Mouse (Mus musculus) splenic B cell, adult 2 months (primary cell): ENCODE data around the gene Exo5.

Experiments
- DNase-seq: peaks from one replicate; pipeline ENCODE4 v3.0.0-alpha.2; 2011; ENCODE audit warnings: low read depth, low spot score
- H3K27me3 ChIP-seq: 2 replicates; pipeline ENCODE4 v1.6.1; 2012; ENCODE audit warnings: mild to moderate bottlenecking, low read length, moderate library complexity, mixed read lengths; ENCODE audit not compliant: control insufficient read depth, poor library complexity, insufficient read depth, severe bottlenecking
- H3K36me3 ChIP-seq: 2 replicates; pipeline ENCODE4 v1.6.1; 2012; ENCODE audit warnings: mild to moderate bottlenecking, low read length, moderate library complexity, mixed read lengths; ENCODE audit not compliant: control insufficient read depth, poor library complexity, insufficient read depth, severe bottlenecking

Exo5 gene

DNA sequence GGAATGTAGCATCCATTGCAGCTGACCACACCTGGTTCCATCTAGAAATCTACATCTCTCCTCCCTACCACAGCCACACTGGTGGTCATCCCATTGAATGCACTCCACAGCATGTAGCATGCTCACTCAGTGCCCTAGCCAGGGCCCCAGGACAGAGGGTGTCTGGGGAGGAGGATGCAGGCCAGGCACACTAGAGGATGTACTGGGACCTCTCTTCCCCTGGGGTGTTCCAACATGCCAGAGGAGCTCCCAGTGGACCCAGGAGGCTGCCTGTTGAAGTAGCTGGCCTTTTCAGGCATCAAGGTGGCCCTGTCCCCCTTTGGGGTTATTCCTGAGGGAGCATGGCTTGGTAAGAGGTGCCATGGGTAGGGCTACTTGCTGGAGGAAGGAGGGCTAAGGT, 32.9 kb downstream of the Exo5 start:
- no peak for DNase-seq
- Histone ChIP-seq H3K27me3 (no peaks in the 10 kb centered on the region), H3K36me3 (no peaks in the 10 kb centered on the region)

DNA sequence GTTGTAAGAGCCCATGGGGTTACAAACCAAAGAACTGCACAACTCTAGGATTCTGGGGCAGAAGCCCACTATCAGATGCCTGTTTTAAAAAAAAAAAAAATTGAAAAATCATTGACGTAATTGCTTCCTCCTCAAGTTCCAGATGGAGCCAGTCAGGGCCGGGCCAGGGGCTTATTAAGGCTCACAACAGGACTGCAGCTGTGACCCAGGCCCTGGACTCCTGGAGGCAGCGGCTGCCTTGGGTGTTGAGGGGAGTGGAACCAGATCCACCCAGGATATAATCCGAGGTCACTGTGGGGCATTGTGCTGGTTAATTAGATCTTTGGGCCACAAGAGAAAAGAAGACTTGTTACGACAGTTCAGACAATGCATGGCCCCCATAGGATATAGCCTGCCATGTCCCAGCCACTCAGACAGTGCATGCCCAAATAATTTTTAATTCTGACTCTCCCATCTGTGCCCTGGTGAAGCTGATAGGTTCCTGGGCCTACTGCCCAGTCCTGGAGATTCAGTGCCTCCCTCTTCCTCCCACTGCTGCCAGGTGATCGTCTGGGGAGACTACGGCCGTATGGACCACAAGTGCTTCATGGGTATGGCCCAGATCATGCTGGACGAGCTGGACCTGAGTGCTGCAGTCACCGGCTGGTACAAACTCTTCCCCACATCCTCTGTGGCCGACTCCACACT, 33.9 kb downstream of the Exo5 start:
- no peak for DNase-seq
- H3K27me3 ChIP-seq, result no peaks in the 10 kb centered on the region
- no peaks in the 10 kb centered on the region for H3K36me3 ChIP-seq

GRCm38 (mm10) chr4:120888884-120889283, 35.9 kb downstream of the Exo5 start:
- DNase-seq, result no peak
- Histone ChIP-seq H3K27me3 (no peaks in the 10 kb centered on the region), H3K36me3 (no peaks in the 10 kb centered on the region)

DNA sequence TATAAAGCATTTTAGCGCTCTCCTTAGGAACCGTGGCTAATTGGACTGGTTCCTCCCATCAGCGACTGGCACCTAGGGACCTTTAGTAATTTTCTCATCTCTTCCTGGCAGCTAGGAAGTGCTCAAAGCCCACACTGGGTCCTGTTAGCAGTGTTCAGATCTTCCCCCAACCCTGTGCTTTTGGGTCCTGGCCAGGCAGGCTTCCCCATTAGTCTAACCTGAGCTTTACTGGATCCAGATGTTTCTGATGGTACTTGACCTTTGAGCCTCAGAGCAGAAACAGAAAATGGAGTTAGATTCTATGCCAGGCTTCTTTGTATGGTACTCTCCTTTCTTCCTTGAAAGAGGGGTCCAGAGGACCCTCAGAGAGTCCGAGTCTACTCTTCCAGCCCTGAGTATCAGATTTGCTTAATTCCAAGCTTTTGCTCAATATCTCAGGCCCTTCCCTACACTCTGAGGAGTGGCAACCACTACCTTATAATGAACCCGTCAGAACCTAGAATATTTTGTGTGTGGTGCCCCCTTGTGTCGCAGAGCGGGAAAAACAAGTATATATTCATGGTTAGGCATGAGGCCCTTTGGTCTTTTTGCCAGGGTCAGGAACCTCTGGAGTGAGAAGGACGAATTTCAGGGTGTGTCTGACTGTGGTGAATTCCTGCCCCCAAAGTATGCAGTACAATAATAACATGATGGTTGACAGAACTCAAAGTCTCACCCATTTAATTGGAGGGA, 37.3 kb downstream of the Exo5 start:
- peak; percentile 66 for DNase-seq
- Histone ChIP-seq H3K27me3 (no peaks in the 10 kb centered on the region), H3K36me3 (no peaks in the 10 kb centered on the region)

DNA sequence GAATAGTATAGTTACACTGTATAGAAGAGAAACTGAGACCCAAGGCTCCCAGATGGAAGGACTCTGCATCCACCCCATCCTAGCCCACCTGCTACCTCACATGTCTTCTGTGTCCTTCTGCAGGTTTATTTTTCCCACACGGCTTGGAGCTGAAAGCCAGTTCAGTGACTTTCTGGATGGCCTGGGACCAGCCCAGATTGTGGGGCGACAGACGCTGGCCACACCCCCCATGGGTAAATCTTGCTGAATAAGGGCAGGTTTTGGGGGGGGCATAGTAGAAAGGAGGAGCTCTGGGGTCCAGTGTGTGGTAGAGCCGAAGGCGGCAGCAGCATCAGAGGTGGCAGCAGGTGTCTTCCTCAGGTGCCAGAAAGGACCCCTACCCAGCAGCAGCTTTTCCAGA, 38.0 kb downstream of the Exo5 start:
- no peaks in the 10 kb centered on the region for H3K27me3 ChIP-seq
- H3K36me3 ChIP-seq, result no peaks in the 10 kb centered on the region
- DNase-seq, result no peak

- H3K27me3 ChIP-seq, result no peaks in the 10 kb centered on the region
- DNase-seq, result no peak
Observed at GRCm38 (mm10) chr4:120886131-120886530, 38.7 kb downstream of the Exo5 start.

DNA sequence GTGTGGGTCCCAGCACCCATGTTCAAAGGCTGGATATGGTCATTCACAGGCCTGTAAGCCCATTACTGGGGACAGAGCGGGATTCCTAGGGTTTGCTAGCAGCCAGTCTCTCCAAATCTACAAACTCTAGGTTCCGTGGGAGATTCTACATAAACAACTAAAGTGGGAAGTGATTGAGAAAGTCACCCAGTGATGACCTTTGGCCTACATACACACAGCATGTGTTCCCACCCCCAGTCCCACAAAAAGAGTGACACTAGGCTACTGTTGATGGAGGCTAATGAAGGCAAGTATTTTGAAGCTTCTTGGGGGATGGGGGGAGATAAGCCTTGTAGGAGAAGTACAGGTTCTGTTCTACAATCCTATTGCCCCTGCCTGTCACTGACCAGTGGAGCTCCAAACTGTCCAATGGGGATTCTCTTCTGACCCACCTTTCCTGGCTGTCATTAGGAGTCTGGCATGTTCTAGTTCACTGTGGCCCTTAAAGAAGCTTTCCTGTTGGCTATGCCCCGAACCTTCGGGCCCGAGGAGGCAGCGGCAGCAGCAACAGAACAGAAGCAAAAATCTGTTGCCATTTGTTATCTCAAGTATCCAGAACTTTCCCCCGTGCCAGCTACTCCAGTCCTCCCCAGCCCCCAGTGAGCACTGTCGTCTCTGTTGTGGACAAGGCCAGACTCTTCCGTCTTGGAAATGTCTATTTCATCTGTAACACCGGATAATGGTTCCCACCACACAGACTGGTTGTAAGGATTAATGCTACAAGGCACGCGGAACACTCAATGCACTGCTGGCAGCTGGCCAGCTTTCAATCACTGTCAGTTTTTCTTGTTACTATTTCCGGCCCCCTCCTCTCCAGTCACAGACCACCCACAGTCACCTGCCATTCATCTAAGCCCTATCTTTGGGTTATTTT, 39.4 kb downstream of the Exo5 start:
- Histone ChIP-seq H3K36me3 (no peaks in the 10 kb centered on the region), H3K27me3 (no peaks in the 10 kb centered on the region)
- no peak for DNase-seq

More at GRCm38 (mm10) chr4:120886131-120886530, 38.7 kb downstream of the Exo5 start:
- no peaks in the 10 kb centered on the region for H3K36me3 ChIP-seq

- DNase-seq, result peak; percentile 26
- Histone ChIP-seq H3K36me3 (no peaks in the 10 kb centered on the region), H3K27me3 (no peaks in the 10 kb centered on the region)
Observed at GRCm38 (mm10) chr4:120882002-120882625, 42.7 kb downstream of the Exo5 start.

GRCm38 (mm10) chr4:120880731-120881432, 43.9 kb downstream of the Exo5 start:
- Histone ChIP-seq H3K27me3 (no peaks in the 10 kb centered on the region), H3K36me3 (no peaks in the 10 kb centered on the region)
- no peak for DNase-seq

- Histone ChIP-seq H3K36me3 (no peaks in the 10 kb centered on the region), H3K27me3 (no peaks in the 10 kb centered on the region)
- DNase-seq, result no peak
Observed at GRCm38 (mm10) chr4:120879386-120879785, 45.4 kb downstream of the Exo5 start.

DNA sequence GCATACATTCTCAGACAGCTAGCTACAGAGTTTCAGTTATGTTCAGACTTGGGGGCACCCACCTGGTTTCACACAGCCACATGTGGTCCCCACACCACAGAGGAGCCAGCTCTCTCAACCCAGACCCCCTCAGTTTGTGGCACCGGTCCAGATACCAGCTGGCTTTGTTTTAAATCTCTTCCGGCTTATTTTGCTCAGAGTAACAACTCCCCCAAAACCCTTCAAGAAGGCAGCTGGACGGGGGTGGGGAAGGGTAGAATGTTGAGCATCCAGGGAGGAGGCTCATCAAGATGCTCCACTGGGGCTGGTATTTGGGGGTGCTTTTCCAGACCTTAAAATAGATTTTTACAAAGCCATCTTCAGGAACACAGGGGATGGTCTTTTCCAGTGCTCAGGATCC, 46.1 kb downstream of the Exo5 start:
- no peaks in the 10 kb centered on the region for H3K36me3 ChIP-seq
- no peaks in the 10 kb centered on the region for H3K27me3 ChIP-seq
- no peak for DNase-seq

- no peak for DNase-seq
Observed at GRCm38 (mm10) chr4:120875961-120876360, 48.9 kb downstream of the Exo5 start.

More at GRCm38 (mm10) chr4:120875961-120876360, 48.9 kb downstream of the Exo5 start:
- Histone ChIP-seq H3K36me3 (no peaks in the 10 kb centered on the region), H3K27me3 (no peaks in the 10 kb centered on the region)
